Mouse (Mus musculus): ENCODE data around the gene Nxnl1. TPM values are rescaled to one million over a fixed set of nuclear protein-coding genes. Genes with fewer than 3 reads are reported as not detected.

Nxnl1 gene
- total RNA-seq, 2 experiments from 2014 or later = 0.19 TPM; not detected in 1

DNA sequence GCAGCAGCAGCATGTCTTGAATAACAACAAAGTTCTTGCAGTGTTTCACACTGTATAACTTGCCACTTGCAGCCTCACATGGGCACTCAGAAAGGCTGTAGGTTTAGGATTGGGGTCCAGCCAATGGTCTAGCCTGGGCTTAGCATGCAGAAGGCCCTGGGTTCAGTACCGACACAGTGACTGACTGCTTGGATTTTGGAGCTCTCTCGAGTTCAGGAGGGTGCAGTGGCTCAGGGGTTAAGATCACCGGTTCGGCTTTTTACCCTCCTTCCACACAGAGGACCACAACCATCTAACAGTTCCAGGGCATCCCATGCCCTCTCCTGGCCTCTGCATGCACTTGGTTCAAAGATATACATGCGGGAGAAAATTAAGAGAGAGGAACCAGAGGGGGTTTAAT is 24.6 kb upstream of the Nxnl1 start:
- no peak for DNase-seq

DNA sequence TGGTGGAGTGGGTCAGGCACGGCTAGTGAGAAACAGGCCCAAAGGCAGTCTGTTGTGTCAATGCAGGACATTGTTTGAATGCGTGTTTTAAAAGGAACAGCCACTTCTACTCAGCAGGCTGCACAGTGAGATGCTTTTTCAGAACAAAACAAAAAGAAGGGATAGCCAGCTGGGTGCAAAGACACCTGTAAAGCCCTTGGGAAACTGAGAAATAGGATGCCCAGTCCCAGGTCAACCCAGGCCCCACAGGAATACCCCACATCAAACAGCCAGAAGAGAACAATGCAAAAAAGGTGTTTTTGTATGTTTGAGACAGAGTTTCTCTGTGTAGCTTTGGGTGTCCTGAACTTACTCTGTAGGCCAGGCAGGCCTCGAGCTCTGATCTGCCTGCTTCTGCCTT is 22.4 kb upstream of the Nxnl1 start:
- intact Hi-C loops (cut with DNase I) = no loop called here
- no peak for DNase-seq

More for the DNA sequence above, 24.6 kb upstream of the Nxnl1 start:
- intact Hi-C loops (cut with DNase I) = loop anchor here (1.0 kb wide), 1 partner anchor 29 kb away; no protein-coding TSS in a partner anchor

DNA sequence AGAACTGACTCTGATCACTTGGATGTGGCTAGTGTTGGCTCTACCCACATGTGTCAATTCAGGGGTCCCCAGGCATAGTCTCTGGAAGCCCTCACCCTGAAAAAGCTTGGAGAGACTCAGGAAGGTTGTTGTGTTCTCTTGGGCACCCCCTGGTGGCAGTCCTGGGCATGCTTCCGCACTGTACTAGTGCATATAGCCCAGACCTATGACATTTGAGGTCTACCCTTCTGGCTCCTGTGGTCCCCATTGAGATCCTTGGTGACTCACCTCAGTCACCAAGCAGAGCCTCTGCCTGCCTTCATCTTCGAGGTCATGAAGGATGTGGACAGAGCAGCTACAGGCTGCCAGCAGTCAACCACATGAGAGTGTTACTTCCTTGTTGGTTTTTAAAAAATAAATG is 20.5 kb upstream of the Nxnl1 start:
- DNase-seq = peak in 1 of 2 experiments; percentile 44
- intact Hi-C loops (cut with DNase I) = no loop called here

DNA sequence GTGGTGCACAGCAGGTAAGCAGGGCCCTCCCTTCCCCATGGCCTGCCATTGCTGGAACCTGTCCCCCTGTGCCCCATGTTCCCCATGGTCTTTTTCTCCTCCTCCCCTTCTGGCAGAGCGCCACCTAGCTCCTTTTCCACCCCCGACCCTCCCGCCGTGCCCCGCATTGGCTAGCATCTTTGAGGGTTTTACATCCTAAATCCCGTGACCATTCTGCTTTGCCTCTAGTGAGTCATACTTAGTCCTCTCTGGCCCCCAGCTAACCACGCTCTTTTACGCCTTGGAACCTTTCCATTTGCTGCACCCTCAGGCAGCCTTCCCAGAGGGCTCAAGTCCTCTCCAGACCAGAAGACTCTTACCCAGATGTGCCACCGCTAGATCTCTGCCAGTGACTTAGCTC is 13.8 kb upstream of the Nxnl1 start:
- intact Hi-C loops (cut with DNase I) = no loop called here
- DNase-seq = no peak

DNA sequence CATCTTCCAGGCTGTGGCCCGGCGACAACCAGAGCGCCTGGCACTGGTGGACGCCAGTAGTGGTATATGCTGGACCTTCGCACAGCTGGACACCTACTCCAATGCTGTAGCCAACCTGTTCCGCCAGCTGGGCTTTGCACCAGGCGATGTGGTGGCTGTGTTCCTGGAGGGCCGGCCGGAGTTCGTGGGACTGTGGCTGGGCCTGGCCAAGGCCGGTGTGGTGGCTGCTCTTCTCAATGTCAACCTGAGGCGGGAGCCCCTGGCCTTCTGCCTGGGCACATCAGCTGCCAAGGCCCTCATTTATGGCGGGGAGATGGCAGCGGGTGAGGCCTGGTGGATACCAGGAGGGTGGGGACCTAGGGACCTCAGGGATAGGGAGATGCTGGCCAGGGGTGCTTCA is 13.1 kb upstream of the Nxnl1 start:
- intact Hi-C loops (cut with DNase I) = no loop called here
- DNase-seq = peak; percentile 56 to 69

DNA sequence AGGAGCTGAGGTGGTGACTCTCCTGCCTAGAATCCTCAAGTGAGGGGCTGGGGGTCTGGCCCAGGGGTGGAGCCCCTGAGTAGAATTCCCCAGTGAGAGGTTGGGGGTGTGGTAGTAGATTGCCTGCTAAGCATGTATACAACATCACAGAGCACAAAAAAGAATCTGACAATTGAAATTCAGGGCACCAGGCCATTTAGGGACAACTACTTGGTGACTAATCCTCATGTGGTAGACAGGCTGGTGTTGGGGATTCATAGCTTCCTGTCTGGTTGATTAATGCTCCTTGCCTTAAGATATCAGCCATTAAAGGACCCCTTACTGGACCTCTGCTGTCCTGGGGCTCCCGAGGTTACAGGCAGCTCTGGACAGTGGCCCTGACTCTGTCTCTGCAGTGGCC is 12.6 kb upstream of the Nxnl1 start:
- no peak for DNase-seq
- intact Hi-C loops (cut with DNase I) = no loop called here

DNA sequence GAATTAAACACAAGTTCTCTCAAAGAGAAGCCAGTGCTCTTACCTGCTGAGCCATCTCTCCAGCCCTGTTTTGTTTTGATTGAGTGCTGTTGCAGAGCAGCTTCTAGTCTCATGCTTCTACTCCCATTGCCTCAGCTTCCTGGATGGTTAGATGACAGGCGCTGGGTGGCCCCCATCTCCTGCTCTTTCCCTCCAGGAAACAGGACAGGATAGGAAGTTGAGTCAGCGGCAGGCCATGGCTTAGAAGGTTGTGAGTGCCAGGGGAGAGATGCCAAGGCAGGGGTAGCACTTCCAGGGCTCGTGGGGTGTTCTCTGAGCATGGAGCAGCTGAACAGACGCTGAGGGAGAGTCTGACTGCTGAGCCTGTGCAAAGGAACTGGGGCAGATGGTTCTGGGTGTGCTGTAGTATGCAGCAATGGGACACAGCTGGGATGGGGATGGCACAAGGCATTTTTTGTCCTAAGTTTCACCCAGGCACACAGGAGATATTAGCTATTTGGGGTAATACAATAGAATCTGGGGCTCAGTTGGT is 11.5 kb upstream of the Nxnl1 start:
- intact Hi-C loops (cut with DNase I) = no loop called here
- DNase-seq = no peak

DNA sequence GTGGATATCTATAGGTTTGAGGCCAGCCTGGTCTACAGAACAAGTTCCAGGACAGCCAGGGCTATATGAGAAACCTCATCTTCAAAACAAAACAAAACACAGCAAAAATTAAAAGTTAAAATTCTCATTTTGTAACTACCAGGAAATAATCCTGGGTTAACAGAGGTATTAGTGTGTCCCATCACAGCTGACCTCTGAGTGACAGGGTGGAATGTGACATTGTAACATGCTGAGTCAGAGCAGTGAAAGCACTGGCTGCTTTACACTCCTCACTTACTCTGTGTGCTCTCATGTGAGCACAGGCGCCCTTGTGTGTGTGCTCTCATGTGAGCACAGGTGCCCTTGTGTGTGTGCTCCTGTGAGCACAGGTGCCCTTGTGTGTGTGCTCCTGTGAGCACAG is 8.6 kb upstream of the Nxnl1 start:
- no peak for DNase-seq
- intact Hi-C loops (cut with DNase I) = no loop called here

DNA sequence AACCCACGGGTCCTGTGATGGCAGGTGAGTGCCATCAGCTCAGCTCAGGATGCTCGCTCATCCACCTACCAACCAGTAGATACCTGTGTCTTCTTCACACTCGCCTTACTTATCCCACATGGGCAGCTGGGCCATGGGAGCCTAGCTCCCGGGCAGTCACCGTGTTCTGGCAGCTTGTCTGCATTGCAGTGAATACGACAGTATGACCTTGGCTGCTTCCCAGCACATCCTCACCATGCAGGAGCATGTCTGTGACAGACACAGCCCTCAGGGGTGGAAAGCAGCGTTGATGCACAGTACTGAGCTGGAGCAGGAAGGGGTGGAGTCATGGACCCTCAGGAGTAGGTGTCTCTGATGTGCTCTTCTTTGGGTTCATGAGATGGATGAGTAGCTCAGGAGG is 8.0 kb upstream of the Nxnl1 start:
- no peak for DNase-seq
- intact Hi-C loops (cut with DNase I) = no loop called here

DNA sequence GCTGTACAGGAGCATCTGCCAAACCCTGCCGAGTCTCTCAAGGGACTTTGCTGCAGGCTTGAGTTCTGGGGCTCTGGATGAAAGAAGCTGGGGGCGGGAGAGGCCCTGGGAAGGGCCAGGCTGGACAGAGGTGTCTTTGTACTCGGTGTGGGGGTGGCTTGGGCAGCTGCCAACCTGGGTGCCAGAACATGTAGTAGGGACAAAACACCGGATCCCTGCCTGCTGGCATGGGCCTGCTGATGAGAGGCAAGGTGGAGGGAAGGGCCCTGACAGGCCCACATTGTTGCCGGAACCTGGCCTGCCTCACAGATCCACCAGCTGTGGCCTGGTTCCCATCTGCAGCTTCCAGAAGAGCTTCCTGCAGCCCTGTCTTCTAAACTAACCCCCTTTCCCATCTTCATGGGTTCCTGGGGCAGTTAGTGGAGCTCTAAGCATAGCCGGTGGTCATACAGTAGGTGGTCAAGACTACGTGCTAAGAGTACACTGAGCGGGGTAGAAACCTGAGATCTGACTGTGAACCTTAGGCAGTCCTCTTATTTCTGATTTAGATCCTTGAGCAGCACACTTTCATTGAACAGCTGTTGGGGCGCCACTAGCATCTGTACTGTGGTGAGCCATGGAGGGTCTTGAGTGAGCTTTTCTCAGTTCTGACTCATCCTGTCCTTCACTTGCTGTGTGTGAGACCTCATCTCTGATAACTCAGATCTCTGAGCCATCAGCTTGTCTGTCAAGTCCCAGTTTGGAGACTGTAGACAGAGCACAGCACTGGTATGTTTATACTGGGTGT is 6.6 kb upstream of the Nxnl1 start:
- DNase-seq = peak; percentile 69 to 73
- intact Hi-C loops (cut with DNase I) = no loop called here

DNA sequence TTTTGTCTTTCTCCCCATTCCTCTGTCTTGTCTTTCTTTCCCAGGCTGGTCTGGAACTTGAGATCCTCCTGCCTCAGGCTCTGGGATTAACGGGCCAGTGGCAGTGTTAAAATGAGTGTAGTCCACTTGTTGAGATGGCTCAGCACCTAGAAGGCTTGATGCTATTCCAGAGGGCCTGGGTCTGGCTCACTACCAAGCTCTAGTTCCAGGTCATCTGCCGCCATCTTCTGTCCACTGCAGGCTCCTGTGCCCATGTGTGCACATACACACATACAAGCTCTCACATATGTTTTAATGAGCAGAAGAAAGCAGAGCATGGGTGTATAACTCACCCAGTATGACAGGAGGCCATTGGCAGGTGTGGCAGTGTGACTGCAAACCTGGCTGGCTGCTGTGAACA is 5.7 kb upstream of the Nxnl1 start:
- intact Hi-C loops (cut with DNase I) = no loop called here
- DNase-seq = no peak

DNA sequence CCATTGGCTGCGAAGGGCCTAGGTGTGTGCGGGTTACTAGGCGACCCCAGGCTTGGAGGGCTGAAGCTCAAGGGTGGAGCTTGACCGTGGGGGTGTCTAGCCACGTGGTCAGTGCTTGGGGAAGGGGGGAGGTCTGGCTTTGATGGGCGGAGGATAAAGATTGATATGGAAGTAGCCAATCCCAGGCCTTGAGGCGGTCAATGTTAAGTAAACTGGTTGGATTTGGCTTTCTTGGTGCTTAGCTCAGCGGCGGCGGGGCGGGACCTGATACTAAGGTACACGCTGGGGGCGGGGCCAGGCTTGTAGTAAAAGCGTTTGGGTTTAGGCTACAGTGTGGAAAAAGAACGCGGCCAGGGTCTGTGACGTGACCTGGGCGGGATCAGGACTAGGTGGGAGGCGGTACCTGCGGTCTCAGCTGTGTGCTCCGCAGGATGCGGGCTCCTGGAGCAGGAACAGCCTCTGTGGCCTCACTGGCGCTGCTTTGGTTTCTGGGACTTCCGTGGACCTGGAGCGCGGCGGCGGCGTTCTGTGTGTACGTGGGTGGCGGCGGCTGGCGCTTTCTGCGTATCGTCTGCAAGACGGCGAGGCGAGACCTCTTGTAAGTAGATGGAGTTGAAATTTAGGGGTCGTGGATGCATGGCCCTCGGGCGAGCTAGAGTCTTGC is 4.0 kb upstream of the Nxnl1 start:
- DNase-seq = peak; percentile 82 to 83
- intact Hi-C loops (cut with DNase I) = no loop called here

DNA sequence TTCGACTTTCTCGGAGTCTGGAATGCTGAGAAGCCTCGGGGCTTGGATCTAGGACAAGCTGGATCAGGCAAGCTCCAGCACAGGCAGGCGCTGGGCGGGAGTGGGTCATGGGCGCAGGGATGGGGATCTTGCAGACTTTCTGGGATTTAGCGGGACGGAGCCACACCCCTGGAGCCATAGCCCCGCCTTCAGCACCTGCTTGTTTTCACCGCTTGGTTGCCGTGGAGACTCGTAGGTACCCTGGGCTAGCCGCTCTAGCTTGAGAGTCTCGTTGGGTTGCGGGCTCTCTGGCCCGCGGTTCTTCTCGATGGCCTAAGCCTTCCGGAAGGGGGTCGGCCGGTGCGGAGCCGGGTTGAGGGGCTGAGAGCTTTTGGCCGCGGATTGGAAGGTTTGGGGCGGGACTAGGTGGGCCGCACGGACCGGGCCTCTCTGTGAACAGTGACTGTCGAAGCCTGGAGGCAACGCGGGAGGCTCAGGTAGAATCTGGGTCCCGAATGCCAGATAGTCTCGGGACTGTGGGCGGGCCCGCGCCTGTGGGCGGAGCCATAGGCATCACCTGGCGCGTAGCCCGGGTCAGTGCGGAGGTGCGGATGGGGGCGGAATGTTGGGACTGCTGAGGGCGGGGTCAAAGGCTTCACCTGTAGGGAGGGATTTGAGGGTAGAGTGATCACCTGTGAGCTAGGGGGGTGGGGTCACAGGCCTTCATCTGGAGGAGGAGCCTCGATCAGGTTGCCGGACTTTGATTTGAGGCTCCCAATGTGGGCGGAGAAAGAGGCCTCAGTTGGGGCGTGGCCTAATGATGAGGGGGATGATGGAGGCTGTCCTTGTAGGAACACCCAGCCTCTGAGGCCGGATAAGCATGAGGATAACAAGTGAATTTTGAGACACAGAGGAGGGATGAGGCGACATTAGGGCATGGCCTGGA is 3.2 kb upstream of the Nxnl1 start:
- intact Hi-C loops (cut with DNase I) = no loop called here
- peak; percentile 75 to 84 for DNase-seq

DNA sequence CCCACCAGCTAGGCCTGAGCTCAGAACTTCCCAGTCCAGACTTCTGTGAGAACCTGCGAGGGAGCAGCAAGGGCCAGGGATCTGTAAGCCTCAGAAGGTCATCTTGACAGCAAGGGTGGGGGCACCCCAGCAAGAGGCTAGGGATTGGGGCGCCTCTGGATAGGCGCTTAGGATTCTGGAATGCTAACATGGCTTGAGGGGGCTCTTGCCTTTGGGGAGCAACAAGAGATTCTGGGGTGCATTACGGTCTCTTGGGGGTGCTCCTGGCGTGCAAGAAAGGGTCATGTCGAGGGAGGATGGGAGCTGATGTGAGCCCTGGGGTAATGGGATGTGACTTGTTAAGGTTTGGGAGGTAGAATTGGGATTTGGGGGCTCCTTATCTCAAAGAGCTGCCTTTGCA is 2.5 kb upstream of the Nxnl1 start:
- DNase-seq = peak in 1 of 2 experiments; percentile 30

DNA sequence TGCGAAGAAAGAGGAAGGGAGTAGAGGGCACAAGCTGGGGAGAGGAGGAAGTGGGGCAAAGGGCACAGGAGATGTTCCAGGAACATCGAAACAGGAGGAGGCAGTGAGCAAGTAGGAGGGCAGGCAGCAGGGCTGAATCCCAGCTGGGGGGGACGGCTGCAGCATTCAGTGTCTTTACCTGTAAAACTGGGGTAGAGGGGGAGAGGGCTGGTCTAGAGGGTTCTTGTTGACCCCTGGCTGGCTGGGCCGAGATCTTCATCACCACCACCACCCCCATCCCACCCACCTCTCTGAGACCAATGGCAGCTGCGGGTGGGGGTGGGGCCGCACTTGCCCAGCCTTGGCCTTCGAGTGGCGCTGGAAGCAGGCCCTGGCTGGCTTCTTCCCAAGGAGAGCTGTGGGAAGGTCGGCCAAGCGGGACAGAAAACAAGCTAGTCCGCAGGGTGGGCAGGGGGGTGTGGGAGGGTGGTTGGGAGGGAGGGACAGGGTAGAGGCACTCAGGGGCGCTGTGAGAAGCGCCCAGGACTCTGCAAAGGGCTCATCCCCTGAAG is 2.1 kb upstream of the Nxnl1 start, which contains the start of gene Slc27a1:
Gene Slc27a1 (plus strand): TSS at position 496 of the 551 bp plus-strand sequence.
- intact Hi-C loops (cut with DNase I) = no loop called here

More for the DNA sequence above, 2.5 kb upstream of the Nxnl1 start:
- intact Hi-C loops (cut with DNase I) = no loop called here

DNA sequence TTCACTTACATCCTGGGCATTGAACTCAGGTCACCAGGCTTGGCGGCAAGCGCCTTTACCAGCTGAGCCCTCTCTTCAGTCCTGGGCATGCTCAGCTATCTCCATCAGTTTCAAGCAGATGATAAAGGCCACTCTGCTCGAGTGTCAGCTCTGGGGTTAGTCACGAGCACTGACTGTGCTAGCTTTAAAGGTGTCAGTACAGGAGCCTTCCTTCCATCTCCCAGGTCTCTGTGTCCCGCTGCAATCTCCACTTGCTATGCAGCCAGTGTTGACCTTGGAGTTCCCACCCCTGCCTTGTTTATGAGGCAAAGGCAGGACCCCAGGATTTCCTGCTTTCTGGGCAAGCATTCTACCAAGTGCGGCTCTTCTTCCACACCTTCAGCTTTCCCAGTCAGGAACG is 1.2 kb upstream of the Nxnl1 start:
- intact Hi-C loops (cut with DNase I) = no loop called here

More for the DNA sequence above, 2.1 kb upstream of the Nxnl1 start, which contains the start of gene Slc27a1:
- DNase-seq = peak; percentile 82 to 86

DNA sequence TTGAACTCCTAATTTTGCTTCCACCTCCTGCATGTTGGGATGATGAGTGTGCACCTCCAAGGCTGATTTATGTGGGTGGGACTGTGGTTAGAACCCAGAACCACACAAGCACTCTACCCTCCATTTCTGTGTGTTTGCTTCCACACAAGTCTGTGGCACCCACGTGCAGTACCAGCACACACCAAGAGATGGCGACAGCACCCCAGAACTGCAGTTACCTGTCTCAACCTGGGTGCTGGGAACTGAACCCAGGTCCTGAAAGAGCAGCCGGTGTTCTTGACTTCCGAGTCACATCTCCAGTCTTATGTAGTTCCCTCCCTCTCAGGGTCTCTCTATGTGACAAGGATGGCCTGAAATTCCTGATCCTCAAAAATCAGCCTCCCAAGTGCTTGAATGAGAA is 2.4 kb downstream of the Nxnl1 start:
- DNase-seq = no peak
- intact Hi-C loops (cut with DNase I) = loop anchor here (5.0 kb wide), 1 partner anchor 168 kb away; no protein-coding TSS in a partner anchor

More for the DNA sequence above, 1.2 kb upstream of the Nxnl1 start:
- DNase-seq = peak in 1 of 2 experiments; percentile 34

DNA sequence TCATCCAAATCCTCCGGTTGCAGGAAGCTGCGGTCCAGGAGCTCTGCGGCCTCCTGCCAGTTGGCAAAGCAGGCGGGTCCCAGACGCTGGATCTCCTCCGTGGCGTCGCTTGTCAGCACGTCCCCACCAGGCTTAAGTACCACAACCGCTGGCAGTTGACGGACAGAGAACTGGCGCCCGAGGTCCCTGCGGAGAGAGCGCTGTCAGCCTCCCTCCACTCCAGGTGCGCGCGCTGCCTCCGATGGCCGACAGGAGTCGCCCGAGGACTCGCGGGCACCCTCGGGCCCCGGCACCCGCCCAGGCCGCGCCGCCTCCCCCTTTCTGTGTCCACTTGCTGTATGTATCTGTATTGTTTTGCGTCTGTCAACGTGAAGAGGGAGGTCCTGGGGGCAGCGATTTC is 3.6 kb downstream of the Nxnl1 start:
- intact Hi-C loops (cut with DNase I) = loop anchor here (1.0 to 5.0 kb wide), 3 partner anchors 29 to 170 kb away; no protein-coding TSS in a partner anchor
- DNase-seq = peak; percentile 88 to 93

DNA sequence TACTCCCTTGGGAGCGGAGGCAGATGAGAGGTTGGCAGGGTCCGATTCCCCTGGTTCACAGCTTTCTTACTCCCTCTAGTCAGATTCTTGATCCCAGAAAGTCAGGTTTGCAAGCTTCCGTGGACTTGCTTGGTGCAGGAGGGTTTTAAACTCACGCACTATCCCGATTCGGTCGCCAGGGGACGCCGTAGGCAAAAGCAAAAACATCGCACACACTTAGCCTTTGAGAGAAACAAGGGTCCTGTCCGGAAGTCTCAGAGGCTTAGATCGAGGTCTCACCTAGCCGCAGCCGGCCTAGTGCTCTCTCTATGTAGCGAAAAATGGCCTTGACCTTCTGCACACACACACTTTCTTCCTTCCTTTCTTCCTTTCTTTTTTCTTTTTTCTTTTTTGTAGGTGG is 5.0 kb downstream of the Nxnl1 start:
- intact Hi-C loops (cut with DNase I) = loop anchor here (1.0 to 5.0 kb wide), 3 partner anchors 72 to 171 kb away; no protein-coding TSS in a partner anchor
- DNase-seq = peak; percentile 68 to 73

DNA sequence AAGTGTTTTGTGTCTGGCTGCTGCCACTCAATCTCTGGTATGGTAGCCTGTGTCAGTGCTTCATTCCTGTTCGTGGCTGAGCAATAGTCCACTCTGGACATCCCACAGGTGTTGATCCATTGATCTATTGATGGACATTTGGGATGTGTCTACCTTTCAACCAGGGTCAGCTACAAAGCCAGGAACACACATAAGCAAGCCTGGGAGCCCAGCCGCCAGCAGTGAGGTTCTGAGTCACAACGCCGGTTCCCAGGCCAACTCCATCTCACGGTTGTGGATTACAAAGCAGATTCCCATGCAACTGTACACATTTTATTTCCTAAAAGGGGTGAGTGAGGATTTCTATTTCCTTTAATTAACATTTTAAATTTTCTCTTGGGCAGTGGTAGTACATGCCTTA is 5.6 kb downstream of the Nxnl1 start:
- DNase-seq = no peak
- intact Hi-C loops (cut with DNase I) = loop anchor here (1.0 to 5.0 kb wide), 3 partner anchors 73 to 172 kb away; no protein-coding TSS in a partner anchor
